Mouse (Mus musculus) G1E (cell line): Measurements from ENCODE around the gene Grtp1.

Source experiments
- CTCF ChIP-seq: IDR thresholded peaks from 2 replicates; pipeline ENCODE4 v1.5.1; 2012; ENCODE audit warnings: low read depth, low read length, inconsistent platforms, mixed read lengths
- GATA1 ChIP-seq: IDR thresholded peaks from 2 replicates; pipeline ENCODE4 v1.6.1; 2012; ENCODE audit warnings: borderline replicate concordance, low read length, inconsistent platforms, mixed read lengths
- POLR2AphosphoS5 ChIP-seq: IDR thresholded peaks from 2 replicates; pipeline ENCODE4 v1.6.1; 2012; ENCODE audit warnings: low read depth, low read length, inconsistent platforms; ENCODE audit not compliant: insufficient replicate concordance
- TAL1 ChIP-seq: conservative IDR thresholded peaks from 2 replicates; pipeline ENCODE4 v1.6.1; 2012; ENCODE audit warnings: low read depth, low read length, inconsistent platforms, mixed read lengths

GRCm38 (mm10) chr8:13204371-13205140, 4.1 kb upstream of the Grtp1 start:
- no peak for TF ChIP-seq CTCF
- no peak for TF ChIP-seq TAL1
- no peak for TF ChIP-seq GATA1
- no peak for TF ChIP-seq POLR2AphosphoS5
